Mouse (Mus musculus): Measurements from ENCODE around the gene Adh6a. TPM values are rescaled to one million over a fixed set of nuclear protein-coding genes. Genes with fewer than 3 reads are reported as not detected.
A peak's percentile ranks its signal among the peaks of the same experiment; 100 is the strongest.

Gene Adh6a
- total and polyA plus RNA-seq, 3 experiments: not detected

DNA sequence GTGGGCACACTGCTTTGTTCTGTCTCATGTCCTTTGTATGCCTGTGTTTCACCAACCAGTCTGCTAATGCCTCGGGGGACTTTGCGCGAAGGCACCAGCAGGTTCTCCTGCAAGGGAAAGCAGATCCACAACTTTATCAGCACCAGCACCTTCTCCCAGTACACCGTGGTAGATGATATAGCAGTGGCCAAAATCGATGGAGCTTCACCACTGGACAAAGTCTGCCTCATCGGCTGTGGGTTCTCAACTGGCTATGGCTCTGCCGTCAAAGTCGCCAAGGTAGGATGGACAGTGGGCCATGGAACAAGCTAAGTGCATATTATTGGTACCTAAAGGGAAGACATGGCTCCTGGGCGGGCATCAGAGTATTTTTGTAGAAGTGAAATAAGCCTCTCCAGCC lies 30.5 kb upstream of the Adh6a start:
- H3K27ac ChIP-seq: no peak overlapping the region
- no peak for TF ChIP-seq POLR2A (IDR thresholded peaks at IDR 0.05; ENCODE audit: insufficient read depth, low read depth, low read length)
- no peak for TF ChIP-seq CTCF (IDR thresholded peaks at IDR 0.05)
- no peak for TF ChIP-seq EP300 (IDR thresholded peaks at IDR 0.05; ENCODE audit: insufficient read depth, low read depth, low read length)
- H3K79me2 ChIP-seq (replicated peaks; ENCODE audit: control insufficient read depth, insufficient read depth, low read length): no peaks in the 10 kb centered on the region
- H3K36me3 ChIP-seq (ENCODE audit: control insufficient read depth, insufficient read depth, low read length): no peaks in the 10 kb centered on the region; the same call in 1 of the 2 replicates
- WGBS: 91% methylated on average over 9 of the region's 9 CpGs
- no peak for DNase-seq
- intact Hi-C loops (cut with DNase I): no loop called here
- H3K4me1 ChIP-seq (ENCODE audit: control insufficient read depth, insufficient read depth, low read length): no peaks in the 10 kb centered on the region
- no peaks in the 10 kb centered on the region for H3K27me3 ChIP-seq (ENCODE audit: control insufficient read depth, insufficient read depth, low read length)
- no peak overlapping the region for H3K9ac ChIP-seq (ENCODE audit: low read depth, low read length)
- no peak overlapping the region for H3K4me3 ChIP-seq

DNA sequence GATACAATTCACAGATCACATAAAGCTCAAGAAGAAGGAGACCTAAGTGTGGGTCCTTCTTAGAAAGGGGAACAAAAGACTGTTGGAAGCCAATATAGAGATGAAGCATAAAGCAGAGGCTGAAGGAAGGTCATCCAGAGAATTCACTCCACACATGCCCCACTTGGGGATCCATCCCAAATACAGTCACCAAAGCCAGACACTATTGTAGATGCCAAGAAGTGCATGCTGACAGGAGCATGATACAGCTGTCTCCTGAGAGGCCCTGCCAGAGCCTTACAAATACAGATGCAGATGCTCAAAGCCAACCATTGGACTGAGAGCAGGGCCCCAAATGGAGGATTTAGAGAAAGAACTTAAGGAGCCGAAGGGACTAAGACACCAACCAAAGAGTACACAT lies 29.3 kb upstream of the Adh6a start:
- Histone ChIP-seq H3K27me3 (ENCODE audit: control insufficient read depth, insufficient read depth, low read length) (no peaks in the 10 kb centered on the region), H3K4me3 (no peak overlapping the region), H3K9ac (ENCODE audit: low read depth, low read length) (no peak overlapping the region), H3K27ac (no peak overlapping the region), H3K4me1 (ENCODE audit: control insufficient read depth, insufficient read depth, low read length) (no peaks in the 10 kb centered on the region), H3K36me3 (ENCODE audit: control insufficient read depth, insufficient read depth, low read length) (peaks cover 3% of the 10 kb centered on the region; the same call in 1 of the 2 replicates), H3K79me2 (replicated peaks; ENCODE audit: control insufficient read depth, insufficient read depth, low read length) (no peaks in the 10 kb centered on the region)
- WGBS: 86% methylated on average over 1 of the region's 1 CpGs
- TF ChIP-seq EP300 (IDR thresholded peaks at IDR 0.05; ENCODE audit: insufficient read depth, low read depth, low read length): no peak
- no peak for TF ChIP-seq POLR2A (IDR thresholded peaks at IDR 0.05; ENCODE audit: insufficient read depth, low read depth, low read length)
- TF ChIP-seq CTCF (IDR thresholded peaks at IDR 0.05): no peak
- intact Hi-C loops (cut with DNase I): no loop called here
- DNase-seq: peak in 1 of 2 experiments; percentile 27

DNA sequence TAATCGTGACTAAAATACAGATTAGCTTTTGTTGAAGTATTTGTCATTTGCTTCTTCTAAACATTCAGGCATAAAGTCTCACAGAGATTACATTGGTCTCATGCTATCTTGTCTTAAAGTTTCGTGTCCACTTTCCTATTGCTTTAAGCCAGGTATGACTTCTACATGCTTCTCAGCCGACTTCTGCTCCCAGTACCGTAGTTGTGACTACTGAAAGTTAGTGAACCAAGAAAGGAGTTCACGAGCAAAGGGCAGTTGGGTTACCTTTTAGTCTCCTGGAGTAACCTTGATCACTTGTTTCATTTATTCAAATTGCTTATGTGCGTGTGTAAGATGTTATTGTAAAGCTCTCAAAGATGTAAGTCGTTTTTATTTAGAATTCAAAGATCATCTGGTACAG lies 27.1 kb upstream of the Adh6a start:
- TF ChIP-seq EP300 (IDR thresholded peaks at IDR 0.05; ENCODE audit: insufficient read depth, low read depth, low read length): no peak
- TF ChIP-seq CTCF (IDR thresholded peaks at IDR 0.05): no peak
- TF ChIP-seq POLR2A (IDR thresholded peaks at IDR 0.05; ENCODE audit: insufficient read depth, low read depth, low read length): no peak
- WGBS: 88% methylated on average over 7 of the region's 7 CpGs
- Histone ChIP-seq H3K27ac (no peak overlapping the region), H3K9ac (ENCODE audit: low read depth, low read length) (no peak overlapping the region), H3K4me3 (no peak overlapping the region), H3K27me3 (ENCODE audit: control insufficient read depth, insufficient read depth, low read length) (no peaks in the 10 kb centered on the region), H3K36me3 (ENCODE audit: control insufficient read depth, insufficient read depth, low read length) (peaks cover 5% of the 10 kb centered on the region; the same call in 1 of the 2 replicates), H3K4me1 (ENCODE audit: control insufficient read depth, insufficient read depth, low read length) (no peaks in the 10 kb centered on the region), H3K79me2 (replicated peaks; ENCODE audit: control insufficient read depth, insufficient read depth, low read length) (no peaks in the 10 kb centered on the region)
- intact Hi-C loops (cut with DNase I): no loop called here
- no peak for DNase-seq

DNA sequence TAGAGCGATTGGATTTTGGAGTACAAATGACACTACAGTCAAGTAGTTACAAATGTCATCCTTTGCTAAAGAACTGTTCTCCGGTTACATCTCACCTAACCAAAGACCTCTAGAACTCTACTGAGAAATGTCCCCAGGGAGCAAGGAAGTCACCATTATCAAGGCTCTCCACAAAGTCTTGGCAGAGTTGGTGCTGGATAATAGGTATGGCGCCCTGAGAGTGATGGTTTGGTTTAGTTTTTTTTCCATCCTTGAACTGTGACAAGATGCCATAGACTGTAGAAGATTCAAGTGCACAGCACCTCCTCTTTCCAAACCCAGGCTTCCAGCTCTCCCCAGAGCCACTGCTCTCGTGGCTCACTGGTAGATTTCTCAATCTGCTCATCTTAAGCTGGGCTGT lies 25.4 kb upstream of the Adh6a start:
- H3K4me1 ChIP-seq (ENCODE audit: control insufficient read depth, insufficient read depth, low read length): no peaks in the 10 kb centered on the region
- H3K27me3 ChIP-seq (ENCODE audit: control insufficient read depth, insufficient read depth, low read length): no peaks in the 10 kb centered on the region
- H3K36me3 ChIP-seq (ENCODE audit: control insufficient read depth, insufficient read depth, low read length): peaks cover 5% of the 10 kb centered on the region; the same call in 1 of the 2 replicates
- no peak for DNase-seq
- intact Hi-C loops (cut with DNase I): no loop called here
- H3K27ac ChIP-seq: no peak overlapping the region
- H3K9ac ChIP-seq (ENCODE audit: low read depth, low read length): no peak overlapping the region
- 75% methylated on average over 4 of the region's 4 CpGs for WGBS
- TF ChIP-seq POLR2A (IDR thresholded peaks at IDR 0.05; ENCODE audit: insufficient read depth, low read depth, low read length) (no peak), CTCF (IDR thresholded peaks at IDR 0.05) (no peak), EP300 (IDR thresholded peaks at IDR 0.05; ENCODE audit: insufficient read depth, low read depth, low read length) (no peak)
- no peak overlapping the region for H3K4me3 ChIP-seq
- H3K79me2 ChIP-seq (replicated peaks; ENCODE audit: control insufficient read depth, insufficient read depth, low read length): no peaks in the 10 kb centered on the region

DNA sequence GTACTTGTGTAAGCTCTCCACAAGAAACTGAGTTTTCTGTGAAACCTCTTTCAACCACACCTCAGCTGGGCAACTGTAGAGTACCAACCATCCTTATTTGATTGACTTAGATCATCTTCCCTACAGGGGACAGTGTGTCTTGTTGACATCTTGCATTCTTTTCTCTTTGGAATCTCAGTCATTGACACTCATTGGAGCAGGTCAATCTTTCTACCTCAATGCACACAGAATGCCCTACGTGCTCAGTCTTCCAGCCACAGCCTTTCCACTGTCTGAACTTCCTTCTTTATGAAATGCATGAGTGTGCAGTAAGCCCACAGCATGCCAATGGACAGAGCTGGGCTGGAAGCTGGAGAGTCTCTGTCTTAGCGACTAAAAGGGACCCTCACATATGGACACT lies 22.4 kb upstream of the Adh6a start:
- Histone ChIP-seq H3K36me3 (ENCODE audit: control insufficient read depth, insufficient read depth, low read length) (peaks cover 5% of the 10 kb centered on the region; the same call in 1 of the 2 replicates), H3K9ac (ENCODE audit: low read depth, low read length) (no peak overlapping the region), H3K27ac (no peak overlapping the region), H3K4me1 (ENCODE audit: control insufficient read depth, insufficient read depth, low read length) (no peaks in the 10 kb centered on the region), H3K4me3 (no peak overlapping the region), H3K79me2 (replicated peaks; ENCODE audit: control insufficient read depth, insufficient read depth, low read length) (no peaks in the 10 kb centered on the region), H3K27me3 (ENCODE audit: control insufficient read depth, insufficient read depth, low read length) (no peaks in the 10 kb centered on the region)
- 86% methylated on average over 2 of the region's 2 CpGs for WGBS
- TF ChIP-seq POLR2A (IDR thresholded peaks at IDR 0.05; ENCODE audit: insufficient read depth, low read depth, low read length) (no peak), EP300 (IDR thresholded peaks at IDR 0.05; ENCODE audit: insufficient read depth, low read depth, low read length) (no peak), CTCF (IDR thresholded peaks at IDR 0.05) (no peak)
- intact Hi-C loops (cut with DNase I): no loop called here
- DNase-seq: no peak

DNA sequence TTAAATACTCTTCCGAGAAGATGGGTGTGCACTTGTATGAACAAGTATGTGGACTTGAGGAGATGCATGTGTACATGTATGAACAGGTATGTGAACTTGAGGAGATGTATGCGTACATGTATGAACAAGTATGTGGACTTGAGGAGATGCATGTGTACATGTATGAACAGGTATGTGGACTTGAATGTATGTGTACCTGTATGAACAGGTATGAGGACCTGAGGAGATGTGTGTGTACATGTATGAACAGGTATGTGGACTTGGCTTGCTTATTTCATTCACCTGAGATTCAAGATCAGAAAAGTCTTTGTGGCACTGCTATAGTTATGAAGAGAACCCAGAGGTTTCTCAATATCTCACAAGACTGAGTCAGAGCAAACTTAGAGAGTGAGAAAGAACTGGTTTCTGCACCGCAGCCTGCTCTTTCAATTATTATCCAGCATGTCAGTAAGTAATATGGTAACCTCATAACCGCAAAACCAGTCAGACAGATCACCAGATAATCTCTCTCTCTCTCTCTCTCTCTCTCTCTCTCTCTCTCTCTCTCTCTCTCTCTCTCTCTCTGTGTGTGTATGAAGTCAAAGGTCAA lies 21.5 kb upstream of the Adh6a start:
- WGBS: 92% methylated on average over 4 of the region's 4 CpGs
- TF ChIP-seq POLR2A (IDR thresholded peaks at IDR 0.05; ENCODE audit: insufficient read depth, low read depth, low read length) (no peak), EP300 (IDR thresholded peaks at IDR 0.05; ENCODE audit: insufficient read depth, low read depth, low read length) (no peak), CTCF (IDR thresholded peaks at IDR 0.05) (no peak)
- no peaks in the 10 kb centered on the region for H3K79me2 ChIP-seq (replicated peaks; ENCODE audit: control insufficient read depth, insufficient read depth, low read length)
- no peak overlapping the region for H3K9ac ChIP-seq (ENCODE audit: low read depth, low read length)
- H3K27ac ChIP-seq: no peak overlapping the region
- H3K36me3 ChIP-seq (ENCODE audit: control insufficient read depth, insufficient read depth, low read length): peaks cover 5% of the 10 kb centered on the region; the same call in 1 of the 2 replicates
- no peaks in the 10 kb centered on the region for H3K27me3 ChIP-seq (ENCODE audit: control insufficient read depth, insufficient read depth, low read length)
- H3K4me1 ChIP-seq (ENCODE audit: control insufficient read depth, insufficient read depth, low read length): no peaks in the 10 kb centered on the region
- DNase-seq: no peak
- no peak overlapping the region for H3K4me3 ChIP-seq
- intact Hi-C loops (cut with DNase I): no loop called here
